Mouse (Mus musculus): ENCODE measurements at regions not wholly inside any gene's neighbourhood (a gene's known extent, or its start where the extent isn't known, plus 50 kb on each side); places are given as distances from the start of the nearest gene placed in this dataset.

DNA sequence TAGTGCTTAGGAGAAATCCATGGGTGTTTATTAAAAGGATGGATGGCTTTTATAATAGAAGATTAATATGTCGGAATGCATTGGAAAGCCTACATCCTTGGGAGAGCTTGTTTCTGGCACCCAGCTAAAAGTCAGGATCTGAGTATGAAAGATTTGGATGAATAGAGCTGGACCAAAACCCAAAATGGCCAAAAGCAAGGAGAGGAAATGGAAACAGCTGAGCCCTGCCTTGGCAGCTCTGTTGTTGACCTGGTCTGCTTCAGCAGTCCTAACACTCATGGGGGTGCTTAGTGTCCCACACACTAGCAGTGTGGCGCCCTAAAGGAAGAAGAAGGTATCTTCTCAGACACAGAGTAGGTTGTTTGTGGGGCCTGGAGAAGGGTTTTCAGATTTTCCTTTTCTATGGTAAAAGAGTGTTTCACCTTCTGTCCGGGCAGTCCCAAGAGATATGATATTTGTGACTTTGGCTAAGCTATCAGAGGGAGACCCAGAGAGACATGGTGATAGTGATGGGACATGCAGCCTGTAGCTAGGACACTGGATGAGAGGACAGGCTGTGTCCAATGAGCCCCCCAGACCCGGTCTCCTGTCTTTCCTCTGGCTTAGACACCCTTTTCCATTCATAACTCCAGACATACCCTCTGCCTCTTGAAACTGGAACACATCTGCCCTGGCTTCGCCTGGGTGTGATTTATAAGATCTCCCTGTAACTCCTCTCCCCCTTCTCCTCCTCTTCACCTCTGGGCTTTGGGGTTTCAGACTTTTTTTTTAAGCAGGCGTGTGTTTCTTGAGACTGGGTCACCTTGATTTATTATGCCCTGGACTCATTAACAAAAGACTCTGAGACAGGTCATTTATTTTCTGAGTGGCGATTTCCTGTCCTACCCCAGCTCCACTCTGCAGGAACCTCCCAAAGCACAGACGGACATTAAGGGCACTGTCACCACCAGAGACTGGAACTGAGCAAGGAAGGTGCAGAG, 70.9 kb upstream of the Boc start:
- no peak for DNase-seq

GRCm38 (mm10) chr16:44625871-44626293, 67.2 kb upstream of the Boc start:
- no peak for DNase-seq

GRCm38 (mm10) chr16:44625108-44625616, 66.5 kb upstream of the Boc start:
- DNase-seq = no peak

DNA sequence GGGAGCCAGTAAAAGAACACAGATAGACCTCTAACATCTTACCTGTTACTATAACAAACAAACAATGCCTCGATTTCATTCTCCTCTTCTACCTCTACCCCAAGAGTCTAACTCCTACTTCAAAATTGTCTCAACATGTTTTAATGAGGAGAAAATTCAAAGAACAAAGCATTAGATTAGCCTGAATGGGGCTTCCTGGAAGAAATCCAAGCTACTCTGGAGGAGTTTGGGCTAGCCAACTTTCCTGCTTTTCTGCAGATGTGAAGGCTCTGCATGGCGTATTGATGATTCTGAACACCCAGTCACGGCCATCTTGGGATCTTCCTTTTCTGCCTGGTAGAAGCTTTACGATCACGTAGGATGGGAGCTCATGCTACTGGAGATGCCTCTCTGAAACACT, 62.9 kb upstream of the Boc start:
- DNase-seq = no peak

DNA sequence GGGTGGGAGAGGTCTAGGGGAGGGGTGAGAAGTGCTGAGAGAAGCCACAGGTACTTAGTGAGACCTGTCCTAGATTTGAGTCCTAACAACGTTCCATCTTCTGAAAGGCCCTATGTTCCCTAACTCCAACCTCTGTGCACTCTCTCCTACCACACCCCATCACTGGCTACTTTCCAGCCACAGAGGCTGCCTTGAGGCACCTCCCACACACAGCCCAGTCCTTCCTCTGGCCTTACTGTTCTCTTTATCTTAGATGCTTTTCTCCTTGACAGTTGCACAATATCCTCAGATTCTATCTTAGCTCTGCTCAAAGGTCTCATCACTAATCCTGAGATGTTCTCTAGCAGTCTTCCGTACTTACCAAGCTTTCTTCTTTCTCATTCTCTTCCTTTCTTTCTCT, 61.8 kb upstream of the Boc start:
- DNase-seq = no peak

GRCm38 (mm10) chr16:44619476-44620103, 60.9 kb upstream of the Boc start:
- no peak for DNase-seq

GRCm38 (mm10) chr16:44617041-44617440, 58.3 kb upstream of the Boc start:
- DNase-seq = no peak

- peak; percentile 29 for DNase-seq
These were observed 57.7 kb upstream of the Boc start for GRCm38 (mm10) chr16:44616376-44616775.

- peak; percentile 37 for DNase-seq
These were observed 57.1 kb upstream of the Boc start for GRCm38 (mm10) chr16:44615878-44616206.

DNA sequence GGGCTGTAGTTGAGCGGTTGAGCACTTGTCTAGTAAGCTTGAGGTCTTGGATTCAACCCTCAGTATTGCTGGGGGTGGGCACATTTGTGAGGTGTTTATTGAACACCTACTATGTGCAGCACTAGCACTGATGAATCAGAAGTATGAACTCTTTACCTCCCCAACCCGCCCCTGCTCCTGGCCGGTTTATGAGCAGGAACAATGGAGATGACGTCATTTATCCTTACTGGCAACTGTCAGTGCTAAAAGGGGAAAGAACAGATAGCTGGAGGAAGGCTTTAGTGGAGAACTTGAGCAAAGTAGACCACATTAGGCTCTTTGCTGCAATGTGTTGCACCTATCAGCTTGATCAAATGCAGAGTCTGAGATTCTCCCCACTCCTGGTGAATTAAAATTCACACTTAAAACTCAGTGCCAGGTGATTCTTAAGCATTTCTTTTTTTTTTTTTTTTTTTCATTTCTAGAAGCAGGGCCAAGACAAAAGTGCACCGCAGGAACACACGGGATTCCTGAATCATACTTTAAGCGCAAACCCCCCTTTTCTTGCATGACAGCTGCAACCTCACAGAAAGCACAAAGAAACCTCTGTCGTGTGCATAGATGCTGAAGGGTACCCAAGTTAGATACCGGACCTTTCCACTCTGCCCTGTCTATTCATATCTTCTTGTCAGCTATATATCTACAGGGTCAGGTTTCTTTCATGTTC, 56.6 kb upstream of the Boc start:
- no peak for DNase-seq

GRCm38 (mm10) chr16:44614235-44614634, 55.5 kb upstream of the Boc start:
- DNase-seq = no peak

DNA sequence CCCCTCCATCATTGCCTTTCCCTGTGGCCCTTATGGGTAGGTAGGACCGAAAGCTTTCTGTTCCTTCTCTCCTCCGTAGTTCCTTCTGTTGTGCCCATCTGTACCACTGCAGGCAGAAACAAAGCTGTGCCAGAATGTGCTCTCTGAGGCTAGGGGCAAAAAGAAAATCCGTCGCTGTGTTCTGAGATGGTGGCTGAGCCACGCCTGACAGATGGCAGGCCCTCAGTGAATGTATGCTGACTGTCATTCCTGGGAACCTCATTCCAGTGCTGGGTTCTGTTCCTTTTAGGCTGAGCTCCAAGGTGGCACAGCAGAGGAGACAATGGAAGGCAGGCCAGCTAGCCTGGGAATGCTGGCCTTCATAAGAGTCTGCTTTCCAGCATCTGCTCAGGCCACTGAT, 54.0 kb upstream of the Boc start:
- DNase-seq = no peak

- no peak for DNase-seq
These were observed 52.8 kb upstream of the Boc start for GRCm38 (mm10) chr16:44611525-44611924.

DNA sequence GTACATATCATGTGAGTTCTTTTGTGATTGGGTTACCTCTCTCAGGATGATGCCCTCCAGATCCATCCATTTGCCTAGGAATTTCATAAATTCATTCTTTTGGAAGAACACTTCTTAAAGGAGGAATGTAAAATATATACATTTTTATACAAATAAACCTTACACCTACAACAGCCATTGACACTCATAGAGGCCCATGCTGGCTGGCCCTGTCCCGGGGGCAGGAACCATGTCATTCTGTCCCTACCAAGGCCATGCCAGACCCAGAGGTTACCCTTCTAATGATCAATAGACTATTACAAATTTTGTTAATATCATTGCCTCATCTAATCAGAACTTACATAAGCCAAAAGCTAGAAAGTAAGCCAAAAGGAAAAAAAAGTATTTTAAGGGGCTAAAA, 49.9 kb upstream of the Boc start:
- no peak for DNase-seq
